Mouse (Mus musculus) urinary bladder, postnatal 36 days (tissue): ENCODE results near the gene Tomm34.

Experiments
- DNase-seq, 2 experiments: peaks; one replicate each; pipeline ENCODE4 v3.0.0; 2022; ENCODE audit warnings: low spot score in 2 of 2, mixed read lengths in 1 of 2

Tomm34 gene

DNA sequence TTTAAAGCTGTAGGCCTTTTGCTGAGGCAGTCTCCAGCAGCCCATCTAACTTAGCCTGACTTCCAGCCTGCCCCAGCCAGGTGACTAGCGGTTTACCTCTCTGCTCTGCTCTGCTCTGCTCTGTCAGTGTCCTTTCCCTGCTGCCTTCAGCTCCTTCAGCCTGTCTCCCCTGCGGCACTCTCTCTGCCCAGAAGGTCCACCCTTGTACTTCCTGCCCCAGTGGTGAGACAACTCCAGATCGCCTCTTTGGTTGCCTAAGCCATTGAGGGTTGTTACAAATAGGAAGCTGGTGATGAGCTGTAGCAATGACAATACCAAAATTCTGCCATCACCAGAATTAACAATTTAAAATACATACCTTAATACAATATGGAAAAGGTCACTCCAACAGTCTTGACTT is 60.0 kb downstream of the Tomm34 start:
- no peak for DNase-seq

DNA sequence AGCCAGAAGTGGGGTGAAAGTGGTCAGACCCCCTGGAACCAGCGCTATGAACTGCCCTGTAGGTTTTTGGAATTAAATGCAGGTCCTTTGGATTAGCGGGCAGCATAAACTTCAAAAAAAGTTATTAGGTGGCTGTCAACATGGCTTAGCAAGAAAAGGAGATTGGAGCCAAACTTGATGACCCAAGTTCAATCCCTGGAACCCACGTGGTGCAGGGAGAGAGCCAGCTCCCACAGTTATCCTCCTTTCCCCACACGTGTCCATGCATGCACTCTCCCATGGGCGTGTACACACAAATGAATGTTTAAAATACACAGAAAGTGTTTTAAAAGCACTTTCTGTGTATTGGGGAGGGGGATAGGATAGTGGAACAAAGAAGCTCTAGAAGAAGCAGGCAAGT is 60.5 kb downstream of the Tomm34 start:
- no peak for DNase-seq

- DNase-seq: no peak
Measured at GRCm38 (mm10) chr2:164009227-164009626, 61.7 kb downstream of the Tomm34 start.

DNA sequence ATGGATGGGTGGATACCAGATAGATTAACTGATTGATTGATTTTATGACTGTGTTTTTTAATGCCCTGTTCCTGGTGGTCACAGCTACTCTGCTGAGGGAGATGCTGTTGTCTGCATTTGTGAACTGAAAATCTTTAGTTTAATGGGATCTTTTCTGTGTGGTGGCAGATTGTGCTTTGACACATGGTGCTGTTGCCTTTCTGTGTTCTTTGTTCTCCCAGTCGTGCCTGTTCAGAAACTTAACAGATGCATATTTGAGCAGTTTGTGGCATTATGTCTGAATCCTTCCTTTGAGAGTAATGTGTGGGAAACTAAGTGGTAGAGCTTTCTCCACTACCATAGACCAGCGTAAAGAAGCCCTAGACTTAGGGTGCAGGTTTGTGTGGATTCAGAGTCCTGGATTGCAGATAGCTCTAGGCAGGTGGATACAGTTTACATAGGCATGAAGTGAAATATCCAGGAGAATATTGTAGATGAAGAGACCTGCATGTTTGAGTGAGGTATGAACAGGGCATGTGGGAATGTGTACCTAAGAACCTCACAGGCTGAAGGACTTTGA is 62.9 kb downstream of the Tomm34 start:
- DNase-seq: no peak

DNA sequence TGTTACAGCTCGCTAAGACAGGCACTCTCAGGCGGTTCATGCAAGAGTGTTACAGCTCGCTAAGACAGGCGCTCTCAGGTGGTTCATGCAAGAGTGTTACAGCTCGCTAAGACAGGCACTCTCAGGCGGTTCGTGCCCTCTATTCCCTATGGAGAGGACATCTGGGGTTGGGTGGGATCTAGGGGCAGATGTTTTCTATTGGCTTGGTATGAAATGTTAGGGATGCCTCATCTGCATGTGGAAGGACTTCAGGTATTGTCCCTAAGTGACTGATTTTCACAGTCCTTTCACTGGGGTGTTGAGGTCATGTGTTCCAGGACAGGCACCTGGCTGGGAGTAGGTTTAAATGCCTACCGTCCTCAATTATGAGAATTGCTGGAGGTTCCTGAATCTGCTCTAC is 63.4 kb downstream of the Tomm34 start:
- no peak for DNase-seq

DNA sequence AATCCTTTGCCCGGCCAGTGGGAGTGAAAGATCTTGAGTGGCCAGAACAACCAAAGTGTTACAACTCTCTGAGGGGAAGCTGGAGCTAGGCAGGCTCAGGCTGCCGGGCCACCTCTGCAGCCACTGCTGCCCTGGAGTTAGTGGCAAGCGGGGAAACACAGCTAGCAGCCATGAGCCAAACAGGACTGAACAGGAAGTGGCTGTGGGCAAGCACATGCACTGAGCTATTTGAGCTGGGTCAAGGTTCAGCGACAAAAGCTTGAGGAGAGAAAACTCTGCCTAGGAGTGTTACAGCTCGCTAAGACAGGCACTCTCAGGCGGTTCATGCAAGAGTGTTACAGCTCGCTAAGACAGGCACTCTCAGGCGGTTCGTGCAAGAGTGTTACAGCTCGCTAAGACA is 64.0 kb downstream of the Tomm34 start:
- DNase-seq: peak; percentile 55 to 57

- no peak for DNase-seq
Measured at GRCm38 (mm10) chr2:164004503-164004902, 66.5 kb downstream of the Tomm34 start.
